Mouse (Mus musculus): ENCODE results near the gene Dhx36. TPM values are rescaled to one million over a fixed set of nuclear protein-coding genes. Genes with fewer than 3 reads are reported as not detected.

Dhx36 gene
- 10 to 100 TPM; 21.1 to 22.9 TPM for total RNA-seq (2023)

DNA sequence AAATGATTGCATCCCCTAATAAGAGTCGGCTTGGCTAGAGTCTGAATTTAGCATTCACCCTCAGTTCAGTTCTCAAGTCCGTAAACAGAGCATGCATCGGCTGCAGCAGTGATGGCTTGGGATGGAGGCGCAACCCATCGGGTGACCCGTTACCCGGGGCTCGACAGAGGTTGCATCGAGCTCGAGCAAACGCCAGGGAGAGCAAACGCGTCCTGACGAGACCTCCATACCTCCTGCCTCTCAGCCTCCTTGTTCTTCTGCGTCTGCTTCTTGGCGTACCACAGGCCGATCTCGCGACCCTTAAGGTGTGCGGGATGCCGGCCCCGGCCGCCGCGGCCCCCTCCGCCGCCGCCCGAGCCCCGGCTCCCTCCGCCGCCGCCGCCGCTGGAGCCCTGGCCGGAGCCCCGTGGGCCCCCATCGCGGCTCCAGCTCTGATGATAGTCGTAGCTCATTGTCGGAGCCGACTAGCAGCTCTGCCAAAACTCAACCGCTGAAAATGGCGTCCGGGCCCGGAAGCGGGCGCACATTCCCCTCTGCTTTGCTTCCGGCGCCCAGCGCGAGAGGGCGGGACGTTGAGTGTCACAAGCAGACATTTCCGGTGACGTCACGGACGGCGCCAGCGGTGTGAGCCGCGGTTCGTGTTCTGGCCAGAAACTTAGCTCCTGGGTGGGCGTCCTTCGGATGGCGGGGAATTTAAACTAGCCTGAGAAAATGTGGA lies at the start of gene Dhx36:
Gene Dhx36, minus strand, starts transcription at position 517 of the 718 bp plus-strand sequence.

Other genes with a start within 250 kb of the Dhx36 start
- under 1 TPM; 0.57 to 0.64 TPM for gene Arhgef26, start 168.7 kb downstream of the Dhx36 start, total RNA-seq (2023)
- not detected for gene Gpr149, start 98.1 kb upstream of the Dhx36 start, total RNA-seq (2023)

Data from neutrophil, adult 83 days (primary cell).